In genomic region chr15:98985982-98986715, GRCm38 (mm10) we compare ENCODE assay signal across 9 mouse cellular contexts. TPM values are rescaled to one million over a fixed set of nuclear protein-coding genes. Genes with fewer than 3 reads are reported as not detected.
DNase-seq lines count a peak whose midpoint lies in the region; ATAC-seq and TF ChIP-seq lines count a peak whose summit lies in the region.
"Had no signal": no experiment of that assay in that cellular context is flagged by ENCODE, and none has a peak within 500 bp of the region (broad histone marks: within the 10 kb centered on the region; RNA-seq: fewer than 3 reads in every experiment).

No protein-coding gene starts in this region.

- 16% methylated on average over 12 of the region's 12 CpGs for WGBS in heart, adult 2 months
- 10% methylated on average over 12 of the region's 12 CpGs for WGBS in forebrain, embryonic 15.5 days
- WGBS in liver, embryonic 15.5 days (ENCODE audit: insufficient replicate concordance): 47% methylated on average over 12 of the region's 12 CpGs

- no peaks in the 10 kb centered on the region for H3K27me3 ChIP-seq in heart, adult 2 months (ENCODE audit: control insufficient read depth, insufficient read depth, low read length)
- no peaks in the 10 kb centered on the region for H3K27me3 ChIP-seq in E14TG2a.4 (ENCODE audit: insufficient read depth, low read length)
- H3K27me3 ChIP-seq in forebrain, embryonic 15.5 days: no peaks in the 10 kb centered on the region
- peaks cover 10% of the 10 kb centered on the region; the same call in 1 of the 2 replicates for H3K27me3 ChIP-seq in liver, embryonic 15.5 days

- H3K4me2 ChIP-seq in forebrain, embryonic 15.5 days (replicated peaks): peak overlapping the region; percentile 56
- H3K4me2 ChIP-seq in liver, embryonic 15.5 days: peak overlapping the region; percentile 77

- H3K4me1 ChIP-seq in heart, adult 2 months (ENCODE audit: control insufficient read depth, insufficient read depth, low read length): peaks cover 6% of the 10 kb centered on the region
- H3K4me1 ChIP-seq in E14TG2a.4 (replicated peaks; ENCODE audit: low read depth, low read length): peaks cover 94% of the 10 kb centered on the region
- peaks cover 82% of the 10 kb centered on the region for H3K4me1 ChIP-seq in forebrain, embryonic 15.5 days
- H3K4me1 ChIP-seq in liver, embryonic 15.5 days (replicated peaks): peaks cover 30% of the 10 kb centered on the region

- TF ChIP-seq EP300 in heart, adult 2 months (IDR thresholded peaks at IDR 0.05; ENCODE audit: insufficient read depth, low read depth, low read length): no peak

- no peaks in the 10 kb centered on the region for H3K9me3 ChIP-seq in E14TG2a.4 (ENCODE audit: low read length)
- no peaks in the 10 kb centered on the region for H3K9me3 ChIP-seq in forebrain, embryonic 15.5 days
- no peaks in the 10 kb centered on the region for H3K9me3 ChIP-seq in liver, embryonic 15.5 days (replicated peaks)

- TF ChIP-seq POLR2A in heart, adult 2 months (IDR thresholded peaks at IDR 0.05; ENCODE audit: insufficient read depth, low read depth, low read length): no peak; the same call in 1 of the 2 replicates

- H3K9ac ChIP-seq in heart, adult 2 months (ENCODE audit: low read depth, low read length): no peak overlapping the region
- H3K9ac ChIP-seq in forebrain, embryonic 15.5 days (replicated peaks): peak overlapping the region; percentile 84
- H3K9ac ChIP-seq in liver, embryonic 15.5 days: peak overlapping the region; percentile 65

- ATAC-seq in forebrain, embryonic 15.5 days (replicated peaks): no peak
- no peak for ATAC-seq in liver, embryonic 15.5 days (ENCODE audit: insufficient read depth)

- intact Hi-C loops in heart, adult 2 months (cut with DNase I): loop anchor here (1.0 to 2.0 kb wide), 3 partner anchors 7 to 93 kb away; partner anchors contain the start of gene Tuba1b
- intact Hi-C loops in heart, postnatal 10 days (cut with DNase I): loop anchor here (1.0 to 2.0 kb wide), 2 partner anchors 33 to 51 kb away; partner anchors contain the start of genes Gm49450, Tuba1a and Tuba1b

- peak overlapping the region; percentile 81 for H3K4me3 ChIP-seq in heart, adult 2 months
- peak overlapping the region; percentile 78 for H3K4me3 ChIP-seq in E14TG2a.4 (replicated peaks; ENCODE audit: low read length)
- peak overlapping the region; percentile 48 for H3K4me3 ChIP-seq in forebrain, embryonic 15.5 days
- peak overlapping the region; percentile 67 for H3K4me3 ChIP-seq in liver, embryonic 15.5 days (replicated peaks)

- no peaks in the 10 kb centered on the region; the same call in 1 of the 2 replicates for H3K36me3 ChIP-seq in heart, adult 2 months (ENCODE audit: control insufficient read depth, insufficient read depth, low read length)
- no peaks in the 10 kb centered on the region for H3K36me3 ChIP-seq in E14TG2a.4 (ENCODE audit: insufficient read depth, low read length)
- no peaks in the 10 kb centered on the region for H3K36me3 ChIP-seq in forebrain, embryonic 15.5 days
- no peaks in the 10 kb centered on the region for H3K36me3 ChIP-seq in liver, embryonic 15.5 days (replicated peaks)

- H3K27ac ChIP-seq in heart, adult 2 months: peak overlapping the region; percentile 97
- peak overlapping the region; percentile 98 for H3K27ac ChIP-seq in forebrain, embryonic 15.5 days (replicated peaks)
- peak overlapping the region; percentile 82 for H3K27ac ChIP-seq in liver, embryonic 15.5 days (replicated peaks)

- DNase-seq in heart, adult 2 months: no peak
- DNase-seq in heart, postnatal 10 days: no peak
- DNase-seq in left cerebral cortex, adult 11 months (ENCODE audit: low spot score): no peak
- no peak for DNase-seq in embryo, embryonic 10 days (ENCODE audit: low spot score)
- no peak for DNase-seq in left cerebral cortex, adult 18-20 months (ENCODE audit: low spot score in 2 of 2)

- no peak for TF ChIP-seq CTCF in heart, adult 2 months (IDR thresholded peaks at IDR 0.05)
- TF ChIP-seq CTCF in E14TG2a.4 (conservative IDR thresholded peaks at IDR 0.05; ENCODE audit: low read length): no peak

- no peaks in the 10 kb centered on the region for H3K79me2 ChIP-seq in heart, adult 2 months (replicated peaks; ENCODE audit: control insufficient read depth, insufficient read depth, low read length)

RNA-seq across cellular contexts. Expression of gene Tuba1a, which starts 32.6 kb away (rescaled TPM):
- 10 to 100 TPM; 57.0 to 85.0 TPM for total RNA-seq in heart, adult 2 months (2021)
- 165 and 235 TPM in 2 replicates for polyA plus RNA-seq in heart, adult 2 months (2012; rRNA removed)
- total RNA-seq in heart, postnatal 10 days (2021): 100 to 1,000 TPM; 263 to 273 TPM
- polyA plus RNA-seq in forebrain, embryonic 15.5 days (2015; fragmentation: Nextera tagmentation; extraction: Ambion mirVana): 14,933 and 15,115 TPM in 2 replicates
- polyA plus RNA-seq in liver, embryonic 15.5 days (2015; fragmentation: Nextera tagmentation; extraction: Ambion mirVana): 71.7 and 75.1 TPM in 2 replicates
- 100 to 1,000 TPM; 874 to 893 TPM for total RNA-seq in left cerebral cortex, adult 18-20 months (2021)

RNA-seq across cellular contexts. Expression of gene Gm49450, which starts 32.8 kb away (rescaled TPM):
- total RNA-seq in heart, adult 2 months (2021): not detected
- polyA plus RNA-seq in heart, adult 2 months (2012; rRNA removed): 26.2 TPM in 1 of 2 replicates, not detected in the other
- total RNA-seq in heart, postnatal 10 days (2021): not detected
- not detected in 2 replicates for polyA plus RNA-seq in forebrain, embryonic 15.5 days (2015; fragmentation: Nextera tagmentation; extraction: Ambion mirVana)
- polyA plus RNA-seq in liver, embryonic 15.5 days (2015; fragmentation: Nextera tagmentation; extraction: Ambion mirVana): not detected in 2 replicates
- not detected for total RNA-seq in left cerebral cortex, adult 18-20 months (2021)
- total RNA-seq: left cerebral cortex, postnatal 25 days had no signal

RNA-seq across cellular contexts. Expression of gene Tuba1c, which starts 43.5 kb away (rescaled TPM):
- total RNA-seq in heart, adult 2 months (2021): 10 to 100 TPM; 30.1 to 39.0 TPM
- 58.6 and 74.4 TPM in 2 replicates for polyA plus RNA-seq in heart, adult 2 months (2012; rRNA removed)
- 10 to 100 TPM; 80.7 to 99.8 TPM for total RNA-seq in heart, postnatal 10 days (2021)
- polyA plus RNA-seq in forebrain, embryonic 15.5 days (2015; fragmentation: Nextera tagmentation; extraction: Ambion mirVana): 45.7 and 53.5 TPM in 2 replicates
- polyA plus RNA-seq in liver, embryonic 15.5 days (2015; fragmentation: Nextera tagmentation; extraction: Ambion mirVana): 271 and 291 TPM in 2 replicates
- 10 to 100 TPM; 65.4 to 66.8 TPM for total RNA-seq in left cerebral cortex, adult 18-20 months (2021)

RNA-seq across cellular contexts. Expression of gene Tuba1b, which starts 51.8 kb away (rescaled TPM):
- 100 to 1,000 TPM; 129 to 144 TPM for total RNA-seq in heart, adult 2 months (2021)
- 534 and 728 TPM in 2 replicates for polyA plus RNA-seq in heart, adult 2 months (2012; rRNA removed)
- total RNA-seq in heart, postnatal 10 days (2021): 100 to 1,000 TPM; 373 to 402 TPM
- polyA plus RNA-seq in forebrain, embryonic 15.5 days (2015; fragmentation: Nextera tagmentation; extraction: Ambion mirVana): 1,138 and 1,204 TPM in 2 replicates
- 1,053 and 1,106 TPM in 2 replicates for polyA plus RNA-seq in liver, embryonic 15.5 days (2015; fragmentation: Nextera tagmentation; extraction: Ambion mirVana)
- total RNA-seq in left cerebral cortex, adult 18-20 months (2021): 100 to 1,000 TPM; 584 to 602 TPM
